Mouse (Mus musculus) right cerebral cortex, postnatal 10 days (tissue): ENCODE measurements around the gene Pop7.

Source experiments
- DNase-seq, 2 experiments: peaks; one replicate each; pipeline ENCODE4 v3.0.0; 2021; ENCODE audit warnings: low spot score in 2 of 2

Gene Pop7

GRCm38 (mm10) chr5:137502667-137503110 is 371 bp upstream of the Pop7 start:
- DNase-seq, result peak; percentile 89 to 90

- no peak for DNase-seq
Observed at GRCm38 (mm10) chr5:137500186-137500585, 2.1 kb downstream of the Pop7 start.

- DNase-seq, result peak in 1 of 2 experiments; percentile 53
Observed at GRCm38 (mm10) chr5:137493831-137494230, 8.5 kb downstream of the Pop7 start.

- peak; percentile 69 to 71 for DNase-seq
Observed at GRCm38 (mm10) chr5:137491559-137491958, 10.8 kb downstream of the Pop7 start.

GRCm38 (mm10) chr5:137487616-137488015 is 14.7 kb downstream of the Pop7 start:
- DNase-seq, result no peak

- no peak for DNase-seq
Observed at GRCm38 (mm10) chr5:137485851-137486155, 16.5 kb downstream of the Pop7 start.

GRCm38 (mm10) chr5:137485071-137485850 is 17.1 kb downstream of the Pop7 start:
- DNase-seq, result no peak

- DNase-seq, result peak; percentile 56
Observed at GRCm38 (mm10) chr5:137481897-137482296, 20.4 kb downstream of the Pop7 start.

GRCm38 (mm10) chr5:137481138-137481537 is 21.2 kb downstream of the Pop7 start:
- peak; percentile 77 to 83 for DNase-seq

- no peak for DNase-seq
Observed at GRCm38 (mm10) chr5:137476964-137477363, 25.4 kb downstream of the Pop7 start, which contains the start of gene Zan. Gene Zan, minus strand, starts transcription at chr5:137477064.

GRCm38 (mm10) chr5:137474351-137474750 is 28.0 kb downstream of the Pop7 start:
- no peak for DNase-seq

GRCm38 (mm10) chr5:137472252-137472904 is 29.9 kb downstream of the Pop7 start:
- no peak for DNase-seq

- DNase-seq, result no peak
Observed at GRCm38 (mm10) chr5:137466946-137467345, 35.4 kb downstream of the Pop7 start.

GRCm38 (mm10) chr5:137465049-137465448 is 37.3 kb downstream of the Pop7 start:
- DNase-seq, result peak; percentile 37 to 49

GRCm38 (mm10) chr5:137455866-137456591 is 46.3 kb downstream of the Pop7 start:
- DNase-seq, result no peak

GRCm38 (mm10) chr5:137455206-137455605 is 47.1 kb downstream of the Pop7 start:
- no peak for DNase-seq
